Mouse (Mus musculus): ENCODE measurements around the gene Sf1.

The Sf1 gene

DNA sequence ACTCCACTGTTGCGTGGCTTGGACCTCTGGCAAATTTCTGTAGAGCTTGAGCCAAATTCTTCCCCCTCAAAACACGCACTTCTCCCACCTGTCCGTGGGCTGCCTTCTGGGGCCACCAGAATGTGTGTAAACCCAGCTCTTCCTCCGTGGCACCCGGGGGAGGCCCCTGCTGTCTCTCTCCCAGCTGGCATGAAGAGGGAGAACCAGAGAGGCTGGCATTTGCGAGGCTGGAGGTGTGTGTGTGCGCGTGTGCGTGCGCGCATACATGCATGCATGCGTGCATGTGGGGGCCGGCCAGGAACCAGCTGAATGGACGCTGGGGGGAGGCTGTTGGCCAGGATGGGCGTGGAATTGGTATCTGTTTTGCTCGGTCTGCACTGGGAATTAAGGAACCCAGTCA is 59.8 kb downstream of the Sf1 start:
- DNase-seq, result no peak

GRCm38 (mm10) chr19:6424137-6424881 is 60.8 kb downstream of the Sf1 start:
- no peak for DNase-seq

DNA sequence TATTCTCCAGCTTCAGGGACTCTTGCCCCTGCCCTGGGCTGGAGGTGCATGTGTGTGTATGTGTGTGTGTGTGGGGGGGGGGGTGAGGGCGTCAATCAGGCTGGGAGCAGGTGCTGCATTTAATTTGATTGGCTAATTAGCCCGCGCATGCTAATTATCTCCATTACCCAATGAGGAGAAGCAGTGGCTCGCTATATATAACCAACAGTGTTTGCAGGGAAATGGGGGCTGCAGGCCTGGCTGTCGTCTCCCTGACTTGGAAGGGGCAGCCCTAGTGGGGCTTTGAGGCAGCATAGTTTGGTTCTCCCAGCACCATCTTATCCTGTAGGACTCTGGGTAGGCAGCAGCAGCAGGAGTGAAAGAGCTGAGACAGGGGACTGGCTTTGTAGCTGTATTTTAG is 62.1 kb downstream of the Sf1 start:
- no peak for DNase-seq

GRCm38 (mm10) chr19:6426703-6427500 is 63.4 kb downstream of the Sf1 start:
- DNase-seq, result no peak
